Mouse (Mus musculus): ENCODE data around the gene Prr22.

Gene Prr22

DNA sequence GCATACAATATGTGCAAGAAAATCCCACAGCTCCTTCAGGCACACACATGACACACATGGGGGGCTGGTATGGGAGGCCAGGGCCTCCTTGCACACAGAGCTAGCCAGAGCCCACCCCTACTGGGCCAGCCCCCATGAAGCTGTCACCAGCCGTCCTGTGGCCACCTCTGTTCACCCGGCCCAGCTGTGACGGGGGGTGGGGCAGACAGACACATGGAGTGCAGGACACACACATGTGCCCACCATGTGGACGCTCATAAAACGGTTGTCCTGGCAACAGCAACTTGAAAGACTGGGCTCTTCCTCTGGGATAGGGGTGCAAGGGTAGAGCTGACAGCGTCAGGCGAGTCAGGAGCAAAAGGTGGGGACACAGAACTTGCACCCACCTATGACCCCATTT, 10.8 kb upstream of the Prr22 start:
- in situ Hi-C loops (cut with MboI; ENCODE audit: unreplicated experiment in 2 of 2) = no loop called here

DNA sequence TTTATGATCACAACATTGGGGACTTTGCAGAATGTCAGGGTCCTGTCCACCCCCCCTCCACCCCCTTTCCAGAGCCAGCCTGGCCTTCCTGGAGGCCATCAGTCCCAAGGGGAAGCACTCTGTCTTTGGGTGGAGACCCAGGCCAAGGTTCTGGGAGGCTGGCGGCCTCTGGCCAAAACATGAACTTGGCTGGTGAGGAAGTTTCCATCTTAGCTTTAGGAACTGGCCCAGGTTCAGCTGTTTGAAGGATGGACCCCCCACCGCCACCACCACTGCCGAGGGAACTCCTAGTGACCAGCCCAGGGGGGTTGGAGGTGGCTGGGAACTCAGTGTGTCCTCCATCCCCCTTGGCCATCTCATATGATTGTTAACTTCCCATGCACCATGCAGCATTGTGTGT, 9.0 kb upstream of the Prr22 start:
- in situ Hi-C loops (cut with MboI; ENCODE audit: unreplicated experiment in 2 of 2) = loop anchor here in 1 of 2 experiments (5.0 to 10.0 kb wide), 3 partner anchors 44 to 179 kb away; partner anchors contain the start of genes Ndufa11, Ranbp3, Safb and Safb2

DNA sequence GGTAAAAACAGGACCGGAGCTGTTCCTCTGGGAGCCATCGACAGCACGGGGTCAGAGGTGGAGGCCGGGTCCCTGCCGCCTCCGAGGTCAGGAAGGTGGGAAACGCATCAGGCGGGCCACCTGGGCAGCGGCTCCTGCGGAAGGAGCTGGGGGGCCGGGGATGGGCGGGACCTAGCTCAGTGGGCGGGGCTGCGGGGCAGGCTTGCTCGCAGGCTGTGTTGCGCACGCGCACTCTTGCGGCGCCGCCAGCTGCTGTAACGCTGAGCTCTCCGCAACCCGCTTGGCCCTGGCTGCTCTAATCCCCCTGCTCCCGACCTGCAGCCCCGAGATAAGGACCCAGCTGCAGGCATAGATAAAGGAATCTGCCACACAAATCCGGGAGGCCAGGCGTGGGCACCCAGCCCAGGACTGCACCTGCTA, 8.0 kb upstream of the Prr22 start:
- in situ Hi-C loops (cut with MboI; ENCODE audit: unreplicated experiment in 2 of 2) = loop anchor here in 1 of 2 experiments (5.0 to 10.0 kb wide), 3 partner anchors 45 to 180 kb away; partner anchors contain the start of genes Ndufa11, Ranbp3, Safb and Safb2

DNA sequence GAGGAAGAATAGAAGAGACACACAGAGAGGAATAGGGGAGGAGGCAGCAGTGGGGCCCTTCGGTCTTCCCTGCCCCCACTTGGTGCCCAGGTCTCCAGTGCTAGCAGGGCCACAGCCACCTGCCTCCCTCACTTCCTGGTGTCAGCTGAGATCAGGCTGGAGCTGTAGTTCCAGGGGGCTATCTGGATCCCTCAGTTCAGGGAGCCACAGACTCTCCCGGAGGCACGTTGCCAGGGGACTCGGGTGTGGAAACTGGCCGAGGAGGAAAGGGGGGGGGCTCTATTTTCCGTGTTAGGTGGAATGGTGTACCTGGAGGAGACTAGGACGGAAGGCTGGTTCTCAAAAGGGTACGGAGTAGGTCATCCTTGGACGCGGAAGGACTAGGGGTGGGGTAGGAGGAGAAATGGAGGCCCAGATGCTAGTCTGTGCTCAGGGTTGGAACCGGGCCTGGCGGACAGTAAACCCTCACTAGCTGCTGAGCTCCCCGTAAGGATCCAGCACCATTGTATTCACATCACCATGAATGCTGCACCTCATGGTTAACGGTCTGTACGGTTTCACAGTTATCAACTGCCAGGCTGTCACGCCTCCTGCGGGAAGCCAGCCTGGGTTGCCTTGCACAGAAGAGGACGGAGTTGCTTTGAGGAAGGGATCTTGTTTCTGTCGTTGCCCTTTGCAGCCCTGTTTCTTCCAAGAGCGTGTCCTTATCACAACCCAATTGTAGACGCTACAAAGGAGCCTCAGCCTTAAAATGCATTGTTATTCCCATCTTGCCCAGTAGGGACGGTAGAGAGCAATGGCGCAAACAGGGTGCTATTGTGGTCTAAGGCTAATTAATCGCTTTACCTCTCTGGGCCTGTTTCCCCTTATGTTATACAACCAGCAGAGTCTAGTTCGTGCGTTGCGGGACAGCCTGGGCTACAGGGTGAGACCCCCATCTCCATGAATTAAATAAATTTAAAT, 7.0 kb upstream of the Prr22 start:
- in situ Hi-C loops (cut with MboI; ENCODE audit: unreplicated experiment in 2 of 2) = loop anchor here in 1 of 2 experiments (5.0 to 10.0 kb wide), 3 partner anchors 46 to 181 kb away; partner anchors contain the start of genes Ndufa11, Ranbp3, Safb and Safb2

DNA sequence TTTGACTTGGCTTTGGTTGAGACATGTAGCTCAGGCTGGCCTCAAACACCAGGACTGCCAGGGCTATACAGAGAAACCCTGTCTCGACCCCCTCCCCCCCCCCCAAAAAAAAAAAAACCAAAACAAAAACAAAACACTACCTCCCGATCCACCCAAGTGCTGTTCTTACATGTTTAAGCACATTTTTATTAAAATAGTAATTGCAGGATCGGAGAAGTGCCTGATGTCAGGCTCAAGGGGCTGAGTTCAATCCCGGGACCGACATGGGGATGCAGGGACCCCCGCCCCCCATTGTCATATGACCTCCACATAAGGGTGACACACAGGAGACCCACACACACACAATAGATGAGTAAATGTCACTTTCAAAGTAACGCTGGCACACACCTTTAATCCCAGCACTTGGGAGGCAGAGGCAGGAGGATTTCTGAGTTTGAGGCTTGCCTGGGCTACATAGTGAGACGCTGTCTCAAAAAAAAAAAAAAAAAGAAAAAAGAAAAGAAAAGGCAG, 6.3 kb upstream of the Prr22 start:
- in situ Hi-C loops (cut with MboI; ENCODE audit: unreplicated experiment in 2 of 2) = loop anchor here in 1 of 2 experiments (5.0 to 10.0 kb wide), 3 partner anchors 46 to 181 kb away; partner anchors contain the start of genes Ndufa11, Ranbp3, Safb and Safb2

DNA sequence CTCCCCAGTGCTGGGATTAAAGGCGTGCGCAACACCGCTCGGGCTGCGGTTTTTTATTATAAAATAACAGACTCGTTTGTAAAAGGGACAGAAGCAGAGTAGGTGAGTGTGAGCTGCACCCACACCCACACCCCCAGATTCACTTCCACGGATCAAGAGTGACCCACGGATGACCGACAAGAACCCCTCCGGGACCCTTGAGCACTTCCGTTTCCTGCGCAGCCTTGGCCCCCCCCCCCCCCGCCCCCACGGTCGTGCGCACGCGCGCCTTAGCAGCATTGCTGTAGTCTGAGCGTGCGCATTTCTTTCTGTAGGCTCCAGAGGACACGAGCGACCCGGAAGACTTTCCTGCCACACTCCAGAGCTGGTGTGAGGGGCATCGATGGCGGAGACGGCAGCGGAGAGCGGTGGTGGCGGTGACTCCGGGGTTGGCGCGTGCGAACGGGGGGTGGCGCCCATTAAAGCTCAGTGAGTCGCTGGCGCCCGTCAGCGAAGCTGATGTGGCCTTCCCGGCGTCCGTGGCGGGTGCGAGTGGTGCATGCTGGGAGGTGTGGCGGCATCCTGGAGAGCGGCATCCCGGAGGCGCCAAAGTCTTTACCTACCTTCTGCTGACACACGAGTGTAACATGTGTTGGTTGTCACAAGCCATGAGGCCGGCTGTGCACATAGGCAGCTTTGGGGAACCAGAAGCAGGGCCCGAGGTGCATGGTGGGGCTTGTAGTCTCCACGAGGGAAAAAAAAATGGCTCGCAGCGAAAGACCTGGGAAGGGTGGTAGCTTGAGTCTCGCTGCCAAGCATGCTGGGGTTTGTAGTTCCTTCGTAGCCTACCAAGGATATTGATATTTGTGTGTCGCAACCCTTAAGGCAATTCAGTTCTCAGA, 5.3 kb upstream of the Prr22 start, which contains the start of gene Dus3l:
Gene Dus3l, plus strand, starts transcription at position 284 of the 881 bp plus-strand sequence.
- in situ Hi-C loops (cut with MboI; ENCODE audit: unreplicated experiment in 2 of 2) = loop anchor here in 1 of 2 experiments (5.0 to 10.0 kb wide), 3 partner anchors 47 to 182 kb away; partner anchors contain the start of genes Ndufa11, Ranbp3, Safb and Safb2

DNA sequence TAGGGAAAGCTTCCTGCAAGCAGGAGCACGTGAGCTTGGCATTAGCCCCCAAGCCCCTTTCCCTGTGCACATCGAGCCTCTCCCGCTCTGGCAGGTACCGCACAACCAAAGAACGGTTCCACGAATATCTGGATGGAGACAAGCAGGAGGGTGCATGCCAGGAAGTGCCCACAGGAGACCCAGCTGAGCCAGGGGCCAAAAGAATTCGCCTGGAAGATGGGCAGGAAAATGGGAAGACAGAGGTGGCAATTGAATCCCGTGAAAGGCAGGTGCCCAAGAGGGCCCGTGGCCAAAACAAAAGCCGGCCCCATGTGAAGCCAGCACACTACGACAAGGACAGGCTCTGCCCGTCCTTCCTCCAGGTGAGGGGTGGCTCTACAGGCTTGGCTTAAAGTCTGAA, 4.6 kb upstream of the Prr22 start:
- in situ Hi-C loops (cut with MboI; ENCODE audit: unreplicated experiment in 2 of 2) = loop anchor here in 1 of 2 experiments (10.0 kb wide), 1 partner anchor 91 kb away; the partner anchor contains the start of gene Ranbp3

DNA sequence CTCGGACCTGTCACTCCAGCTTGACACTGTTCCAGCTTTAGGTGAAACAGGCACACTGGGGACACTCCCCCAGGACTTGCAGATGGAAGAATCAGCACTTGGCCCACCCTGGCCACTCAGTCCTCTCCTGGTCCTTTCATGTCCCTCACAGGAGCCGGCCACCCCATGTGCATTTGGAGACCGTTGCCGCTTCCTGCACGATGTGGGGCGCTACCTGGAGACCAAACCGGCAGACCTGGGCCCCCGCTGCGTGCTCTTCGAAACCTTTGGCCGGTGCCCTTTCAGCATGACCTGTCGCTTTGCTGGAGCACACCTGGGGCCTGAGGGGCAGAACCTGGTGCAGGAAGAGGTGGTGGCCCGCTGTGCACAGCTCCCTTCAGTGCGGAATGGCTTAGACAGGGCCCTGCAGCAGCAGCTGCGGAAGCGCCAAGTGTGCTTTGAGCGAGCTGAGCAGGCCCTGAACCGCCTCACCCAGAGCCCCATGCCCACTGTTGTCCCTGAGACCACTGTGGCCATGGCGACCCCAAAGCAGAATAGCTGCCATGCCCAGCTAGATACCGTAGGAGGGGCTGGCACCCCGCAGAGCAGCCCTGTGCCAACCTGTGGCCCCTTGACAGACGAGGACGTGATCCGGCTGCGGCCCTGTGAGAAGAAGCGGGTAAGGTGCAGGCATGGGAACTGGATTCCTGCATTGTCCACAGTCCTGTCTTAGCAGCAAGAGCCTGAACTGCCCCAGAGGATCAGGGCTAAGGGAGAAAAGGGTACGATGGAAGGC, 3.2 kb upstream of the Prr22 start:
- in situ Hi-C loops (cut with MboI; ENCODE audit: unreplicated experiment in 2 of 2) = loop anchor here in 1 of 2 experiments (10.0 kb wide), 1 partner anchor 92 kb away; the partner anchor contains the start of gene Ranbp3

DNA sequence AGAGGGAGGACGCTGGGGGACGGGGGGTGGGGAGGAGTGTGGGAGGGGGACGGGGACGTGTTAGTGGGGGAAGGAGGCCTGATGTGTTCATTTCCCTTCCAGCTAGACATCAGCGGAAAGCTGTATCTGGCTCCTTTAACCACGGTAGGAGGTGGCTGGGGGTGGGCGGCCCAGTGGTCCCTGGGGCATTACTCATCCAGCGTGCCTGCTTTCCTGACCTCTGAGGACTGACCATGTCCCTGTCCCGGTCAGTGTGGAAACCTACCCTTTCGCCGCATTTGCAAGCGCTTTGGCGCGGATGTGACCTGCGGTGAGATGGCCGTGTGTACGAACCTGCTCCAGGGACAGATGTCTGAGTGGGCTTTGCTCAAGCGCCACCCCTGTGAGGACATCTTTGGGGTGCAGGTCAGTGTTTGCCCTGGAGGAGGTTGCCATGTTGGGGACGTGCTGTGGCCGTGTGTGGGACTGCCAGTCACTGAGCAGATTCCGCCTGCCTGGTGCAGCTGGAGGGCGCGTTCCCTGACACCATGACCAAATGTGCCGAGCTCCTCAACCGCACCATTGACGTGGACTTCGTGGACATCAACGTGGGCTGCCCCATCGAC, 2.4 kb upstream of the Prr22 start:
- in situ Hi-C loops (cut with MboI; ENCODE audit: unreplicated experiment in 2 of 2) = loop anchor here in 1 of 2 experiments (10.0 kb wide), 1 partner anchor 93 kb away; the partner anchor contains the start of gene Ranbp3

DNA sequence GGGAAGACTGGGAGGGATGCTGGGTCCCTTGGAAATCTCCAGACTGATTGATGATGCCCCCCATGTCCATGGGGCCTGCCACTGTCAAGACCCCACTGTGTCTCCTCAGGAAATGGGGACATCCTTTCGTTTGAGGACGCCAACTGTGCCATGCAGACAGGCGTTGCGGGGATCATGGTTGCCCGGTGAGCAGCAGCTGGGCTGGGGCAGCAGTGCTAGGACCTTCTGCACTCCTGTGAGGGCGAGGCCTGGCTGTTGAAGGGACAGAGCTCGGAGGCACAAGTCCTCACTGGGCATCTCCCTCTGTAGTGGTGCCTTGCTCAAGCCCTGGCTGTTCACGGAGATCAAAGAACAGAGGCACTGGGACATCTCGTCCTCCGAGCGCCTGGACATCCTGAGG, 1.1 kb upstream of the Prr22 start:
- in situ Hi-C loops (cut with MboI; ENCODE audit: unreplicated experiment in 2 of 2) = loop anchor here in 1 of 2 experiments (10.0 kb wide), 1 partner anchor 94 kb away; the partner anchor contains the start of gene Ranbp3

DNA sequence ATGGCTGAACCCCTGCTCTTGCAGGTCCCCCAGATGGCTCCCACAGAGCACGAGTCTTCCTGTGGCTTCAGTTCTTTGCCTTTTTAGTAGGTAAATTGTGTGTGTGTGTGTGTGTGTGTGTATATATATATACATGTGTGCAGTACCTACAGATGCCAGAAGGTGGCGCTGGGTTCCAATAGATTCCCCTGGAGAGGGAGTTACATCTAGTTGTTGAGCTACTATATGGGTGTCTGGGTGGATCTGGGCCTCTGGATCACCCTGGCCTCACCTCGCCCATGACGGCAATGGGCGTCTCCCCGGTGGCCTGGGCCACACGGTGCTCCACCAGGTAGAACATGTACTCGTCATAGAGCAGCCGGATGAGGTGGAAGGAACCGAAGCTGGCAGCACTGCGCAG, 7.5 kb downstream of the Prr22 start:
- in situ Hi-C loops (cut with MboI; ENCODE audit: unreplicated experiment in 2 of 2) = no loop called here

DNA sequence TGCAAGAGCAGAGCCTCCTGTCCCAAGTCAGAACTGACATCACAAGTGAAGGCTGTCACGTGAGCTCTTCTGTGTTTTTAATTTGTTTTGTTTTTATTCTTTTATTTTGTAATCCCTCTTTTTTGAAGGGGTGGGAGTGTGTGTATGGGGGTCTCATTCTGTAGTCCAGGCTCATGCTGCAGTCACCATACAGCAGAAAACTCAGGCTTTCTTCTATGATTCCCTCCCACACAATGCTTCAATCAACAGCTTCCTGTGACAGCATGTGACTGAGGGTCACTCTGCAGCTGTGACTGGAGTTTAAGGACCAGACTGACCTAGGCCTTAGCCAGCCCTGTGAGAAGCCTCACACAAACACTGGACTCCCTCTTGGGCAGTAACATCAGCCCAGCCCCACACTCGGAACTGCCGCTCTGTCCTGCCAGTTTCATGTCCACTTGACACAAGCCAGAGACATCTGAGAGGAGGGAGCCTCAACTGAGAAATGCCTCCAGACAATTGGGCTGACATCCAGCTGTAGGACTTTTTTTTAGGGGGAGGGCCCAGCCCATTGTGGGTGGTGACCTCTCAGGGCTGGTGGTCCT, 8.8 kb downstream of the Prr22 start:
- in situ Hi-C loops (cut with MboI; ENCODE audit: unreplicated experiment in 2 of 2) = no loop called here

DNA sequence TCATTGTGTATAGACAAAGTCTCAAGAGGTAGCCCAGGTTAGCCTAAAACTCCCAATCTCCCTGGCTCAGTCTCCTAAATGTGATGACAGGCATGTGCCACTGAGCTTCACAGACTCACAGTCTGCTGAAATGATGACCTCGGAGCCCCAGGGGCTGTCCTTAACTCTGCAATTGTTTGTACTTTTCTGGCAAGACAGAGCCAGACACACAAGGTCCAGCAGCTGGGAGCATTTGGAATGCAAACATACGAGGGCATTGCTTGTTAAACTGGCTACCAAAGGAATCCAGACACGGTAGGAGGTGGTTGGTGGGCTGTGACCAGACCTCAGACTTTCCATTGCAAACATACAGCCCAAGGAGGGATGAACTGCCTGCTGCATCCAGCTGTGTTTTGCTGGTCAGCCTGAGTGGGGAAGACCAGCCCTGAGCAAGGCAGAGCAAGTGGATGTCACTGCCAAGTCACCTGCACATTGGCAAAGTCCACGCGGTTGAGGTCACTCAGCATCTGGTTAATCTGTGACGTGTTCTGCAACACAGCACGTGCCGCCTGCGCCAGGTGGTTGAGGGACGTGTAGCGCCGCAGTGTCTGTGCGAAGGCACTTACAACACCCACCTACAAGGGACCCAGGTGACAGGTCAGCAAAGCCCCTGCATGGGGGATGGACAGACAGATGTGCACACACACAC, 10.4 kb downstream of the Prr22 start:
- in situ Hi-C loops (cut with MboI; ENCODE audit: unreplicated experiment in 2 of 2) = no loop called here

DNA sequence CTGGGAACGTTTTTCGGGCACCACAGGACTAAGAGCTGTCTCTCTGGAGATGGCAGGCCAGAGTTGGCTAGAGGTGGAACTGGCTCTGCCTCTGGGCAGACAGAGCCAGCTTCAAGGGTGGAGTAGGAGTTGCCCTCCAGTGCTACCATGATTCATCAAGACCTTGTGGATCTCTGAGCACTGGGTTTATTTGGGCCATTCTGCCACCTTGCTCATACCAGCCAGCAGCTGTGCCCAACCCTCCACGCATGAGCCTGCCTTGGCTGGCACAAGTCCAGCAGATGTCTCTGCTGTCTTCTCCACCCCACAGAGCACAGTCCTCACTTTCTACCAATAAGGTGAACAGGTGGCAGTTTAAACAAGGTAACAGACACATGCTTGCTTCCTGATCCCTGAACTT, 18.8 kb downstream of the Prr22 start:
- in situ Hi-C loops (cut with MboI; ENCODE audit: unreplicated experiment in 2 of 2) = no loop called here

DNA sequence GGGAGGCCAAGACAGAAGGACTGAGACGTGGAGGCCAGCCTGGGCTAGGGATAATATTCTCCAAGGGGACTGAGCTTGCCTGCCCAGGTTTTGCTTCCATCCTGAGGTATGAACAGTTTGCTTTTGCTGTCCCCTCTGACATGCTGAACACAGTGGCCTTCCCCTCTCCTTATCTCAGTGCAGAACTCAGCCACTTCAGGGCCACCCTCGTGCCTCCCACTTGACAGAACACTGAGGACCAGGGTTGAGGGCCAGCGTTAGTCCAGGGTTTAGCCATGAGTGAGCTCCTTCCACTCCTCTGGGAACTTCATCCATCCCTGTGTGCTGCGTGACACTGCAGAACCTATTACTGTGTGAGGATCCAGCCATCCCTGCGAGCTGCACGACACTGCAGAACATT, 19.2 kb downstream of the Prr22 start:
- in situ Hi-C loops (cut with MboI; ENCODE audit: unreplicated experiment in 2 of 2) = no loop called here

DNA sequence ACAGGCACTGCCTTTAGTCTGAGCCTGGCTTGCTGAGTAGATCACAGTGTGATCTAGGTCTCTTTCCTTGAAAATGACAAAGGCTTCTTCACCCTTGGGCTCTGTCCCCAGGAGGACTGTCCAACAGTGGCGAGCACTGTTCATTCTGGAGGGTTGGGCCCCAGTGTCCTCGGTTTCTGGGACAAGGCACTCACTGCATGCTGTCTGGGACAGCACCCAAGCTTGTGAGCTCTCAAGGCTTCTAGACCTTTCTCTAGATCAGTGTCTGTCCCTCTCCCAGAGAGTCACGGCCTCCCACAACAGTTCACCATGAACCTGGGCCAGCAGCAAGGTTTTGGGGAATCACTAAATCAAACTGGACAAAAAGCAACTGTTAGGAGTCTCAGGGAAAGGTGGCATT, 22.5 kb downstream of the Prr22 start:
- in situ Hi-C loops (cut with MboI; ENCODE audit: unreplicated experiment in 2 of 2) = no loop called here

DNA sequence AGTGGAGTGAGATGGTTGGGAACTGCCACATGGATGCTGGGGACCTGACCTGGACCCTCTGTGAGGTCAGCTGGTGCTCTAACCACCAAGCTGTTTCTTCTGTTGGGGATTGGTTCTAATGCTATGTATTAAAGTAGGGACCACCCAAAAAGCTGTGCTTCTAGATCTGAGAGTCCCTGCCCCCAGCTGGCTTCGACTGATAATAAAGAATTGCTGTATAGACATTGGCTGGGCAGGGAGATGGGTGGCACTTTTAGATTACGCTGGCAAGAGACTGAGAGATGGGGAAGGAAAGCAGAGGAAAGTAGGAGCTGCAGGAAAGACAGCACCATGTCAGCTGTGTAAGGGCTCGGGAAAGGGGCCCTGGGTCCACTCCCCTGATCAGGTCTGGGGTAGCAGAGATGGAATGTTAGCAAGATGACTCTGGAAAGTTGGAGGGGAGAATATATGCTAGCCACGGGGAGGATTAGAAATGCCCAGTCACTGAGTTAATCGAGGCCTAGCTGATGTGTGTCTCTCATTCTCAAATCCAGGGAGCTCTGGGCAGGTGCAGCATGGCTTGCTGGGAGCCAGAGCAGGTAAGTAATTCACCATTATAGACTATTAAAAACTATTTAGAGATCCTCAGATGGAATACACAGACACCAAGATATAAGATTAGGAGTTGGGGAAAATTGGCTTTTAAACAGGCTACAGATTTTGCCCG, 23.7 kb downstream of the Prr22 start:
- in situ Hi-C loops (cut with MboI; ENCODE audit: unreplicated experiment in 2 of 2) = no loop called here

Measured in v-Abl transformed pro-B cells (cell line).